Mouse (Mus musculus): ENCODE data around the gene Limch1.

Gene Limch1

DNA sequence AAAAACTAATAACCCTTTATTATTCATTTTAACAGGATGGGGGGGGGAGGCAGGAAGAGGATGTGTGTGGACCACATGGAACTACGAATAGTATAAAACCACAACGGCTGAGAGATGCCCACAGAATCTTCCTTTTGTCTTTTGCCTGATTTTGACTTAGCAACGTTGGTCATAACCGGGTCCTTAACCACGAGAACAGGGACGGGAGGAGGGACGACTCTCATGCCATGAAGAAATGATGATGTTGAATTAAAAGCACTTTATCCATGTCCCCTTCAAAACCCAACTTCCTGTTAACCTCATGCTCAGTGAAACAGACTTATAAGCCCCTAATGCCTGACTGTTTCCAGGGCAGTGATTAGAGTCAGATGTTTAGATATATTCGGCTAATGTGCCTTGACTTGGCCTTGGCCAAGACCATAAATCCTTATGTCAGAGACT is 41.0 kb downstream of the Limch1 start:
- DNase-seq = no peak

DNA sequence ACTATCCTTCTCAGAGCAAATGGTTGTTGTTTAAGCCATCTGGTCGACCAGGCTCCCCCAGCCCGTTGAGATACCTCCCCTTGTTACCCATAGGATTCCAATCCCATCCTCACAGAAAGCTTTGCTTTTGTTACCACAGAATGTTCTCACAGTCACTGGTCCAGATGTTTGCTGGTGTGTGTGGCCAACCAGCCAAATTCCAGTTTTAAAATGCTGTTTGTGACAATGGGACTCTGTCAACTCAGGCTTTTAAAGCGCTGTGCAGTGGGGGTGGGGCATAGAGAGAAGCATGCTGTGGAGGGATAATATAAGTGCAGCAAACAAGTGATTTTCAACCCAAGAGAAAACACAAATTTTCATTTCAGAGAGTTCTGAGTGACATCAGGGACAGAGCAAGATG is 43.4 kb downstream of the Limch1 start:
- peak in 1 of 2 experiments; percentile 63 for DNase-seq

DNA sequence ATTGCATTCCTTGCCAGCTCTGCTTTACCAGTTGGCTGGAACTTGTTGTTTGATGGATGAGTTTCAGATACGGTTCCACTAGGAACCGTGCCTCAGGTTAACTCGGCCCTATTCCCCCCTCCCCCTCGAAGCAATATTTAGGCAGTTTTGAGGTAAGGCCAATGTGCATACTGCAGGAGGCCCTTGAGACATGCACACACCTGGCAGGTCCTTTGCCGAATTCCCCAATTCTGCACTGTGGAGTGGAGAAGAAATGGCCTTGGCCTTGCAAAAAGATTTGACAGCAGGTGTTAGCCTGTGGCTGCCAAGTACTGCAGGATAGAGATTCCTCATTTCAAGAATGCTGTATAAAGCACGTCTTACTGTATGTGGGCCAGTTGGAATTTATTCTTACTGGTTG is 45.5 kb downstream of the Limch1 start:
- DNase-seq = no peak

DNA sequence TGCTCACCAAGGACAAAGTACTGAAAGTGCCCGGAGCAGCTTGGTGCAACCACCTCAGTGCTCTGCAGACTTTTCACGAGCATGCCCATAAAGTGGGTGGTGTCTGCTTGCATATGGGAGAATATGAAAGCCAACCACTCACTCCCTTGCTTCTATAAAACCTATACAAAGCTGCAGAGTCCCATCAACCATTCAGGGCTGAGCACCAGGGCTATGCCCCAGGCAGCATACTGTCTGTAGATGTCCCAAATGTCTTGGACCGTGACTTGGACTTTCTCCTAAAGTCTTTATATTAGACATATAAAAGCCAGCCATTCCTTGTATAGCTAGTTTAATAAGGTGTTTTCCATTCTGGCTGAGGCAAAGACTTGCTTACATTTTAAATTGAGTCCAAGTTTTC is 47.6 kb downstream of the Limch1 start:
- no peak for DNase-seq

DNA sequence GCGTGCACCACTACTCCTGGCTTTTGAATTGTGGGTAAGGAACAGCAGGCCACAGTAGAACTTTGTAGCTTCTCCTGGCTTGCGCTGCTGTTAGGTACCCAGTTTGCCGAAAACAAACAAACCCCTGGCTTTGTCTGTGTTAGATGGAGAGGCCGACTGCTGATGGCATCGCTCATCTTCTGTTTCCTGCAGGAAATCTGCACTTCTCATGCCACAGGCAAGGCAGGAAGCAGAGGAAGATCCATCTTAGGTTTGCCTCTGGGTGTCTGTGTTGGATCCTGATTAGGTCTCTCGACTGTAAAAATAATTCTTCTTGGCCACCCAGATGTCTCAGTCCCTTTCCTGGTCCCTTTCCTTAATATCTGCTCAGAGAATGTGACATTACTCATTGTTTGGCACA is 51.7 kb downstream of the Limch1 start:
- DNase-seq = peak; percentile 29 to 57

DNA sequence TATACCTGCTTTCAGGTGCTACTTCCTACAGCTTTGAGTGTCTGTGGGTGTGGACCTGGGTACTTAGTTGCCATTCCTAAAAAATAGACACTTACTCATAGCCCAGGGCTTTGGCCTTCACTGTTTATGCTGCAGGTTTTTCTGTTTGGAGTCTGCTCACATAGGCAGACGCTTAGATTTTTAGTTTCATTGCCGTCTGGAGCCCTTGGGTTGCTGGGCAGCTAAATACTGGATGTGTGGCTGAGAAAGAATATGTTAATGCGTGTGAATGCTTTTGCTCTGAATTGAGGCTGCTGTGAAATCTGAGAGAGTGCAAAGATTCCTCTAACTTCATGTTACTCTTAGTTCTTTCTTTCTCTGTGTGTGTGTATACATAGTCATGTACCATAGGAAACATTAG is 52.5 kb downstream of the Limch1 start:
- no peak for DNase-seq

DNA sequence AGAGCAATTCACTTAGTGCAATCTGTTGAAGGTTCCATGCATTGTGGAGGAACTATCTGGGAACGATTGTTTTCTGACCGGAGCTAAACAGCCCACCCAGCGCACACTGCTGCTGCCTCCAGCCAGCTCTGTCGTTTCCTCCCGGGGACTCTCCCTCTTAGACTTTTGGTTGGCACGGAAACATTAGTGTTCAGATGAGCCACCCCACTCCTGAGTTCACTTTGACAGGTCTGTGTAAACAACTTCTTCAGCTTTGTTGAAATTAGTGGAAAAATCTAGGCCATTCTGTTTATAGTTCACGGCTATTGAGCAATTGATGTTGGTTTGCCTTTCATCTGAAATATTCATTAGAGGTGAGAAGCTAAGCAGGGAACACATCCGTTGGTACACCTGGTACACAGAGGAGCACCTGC is 53.0 kb downstream of the Limch1 start:
- peak; percentile 62 to 78 for DNase-seq

DNA sequence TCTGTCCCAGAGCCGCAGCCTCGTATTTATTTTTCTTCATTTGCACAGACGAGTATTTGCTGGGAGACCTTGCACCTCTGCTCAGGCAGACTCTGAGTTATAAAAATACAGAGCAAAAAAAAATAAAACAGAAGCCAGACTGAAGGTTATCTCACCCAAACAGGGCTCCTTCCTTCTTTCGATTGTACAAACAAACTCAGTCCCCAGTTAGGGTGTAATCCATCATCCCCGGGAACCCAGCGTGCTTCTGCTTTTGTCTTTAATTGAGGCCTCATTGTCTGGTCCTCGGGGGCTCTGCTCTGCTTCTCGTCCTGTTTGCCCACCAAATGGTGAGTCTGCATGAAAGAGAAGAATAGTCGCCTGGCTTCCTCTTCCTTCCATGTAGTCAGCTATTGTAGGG is 54.6 kb downstream of the Limch1 start:
- DNase-seq = peak in 1 of 2 experiments; percentile 57

DNA sequence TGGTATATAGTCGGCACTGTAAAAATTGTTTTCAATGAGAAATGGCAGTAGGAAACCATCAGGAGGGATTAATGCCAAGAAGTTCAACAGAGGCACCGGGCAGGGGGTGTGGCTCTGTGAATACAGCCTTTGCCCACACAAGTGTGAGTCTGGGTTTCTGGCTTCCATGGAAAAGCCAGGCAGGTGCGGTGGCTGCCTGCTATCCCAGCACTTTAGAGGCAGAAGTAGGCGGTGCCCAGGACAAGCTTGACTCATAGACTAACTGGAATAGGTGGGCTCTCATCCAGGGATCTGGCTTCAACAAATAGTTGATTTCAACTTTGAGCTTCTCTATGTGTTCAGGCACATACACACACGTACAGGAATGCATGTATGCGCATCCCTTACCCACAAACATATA is 55.4 kb downstream of the Limch1 start:
- no peak for DNase-seq

DNA sequence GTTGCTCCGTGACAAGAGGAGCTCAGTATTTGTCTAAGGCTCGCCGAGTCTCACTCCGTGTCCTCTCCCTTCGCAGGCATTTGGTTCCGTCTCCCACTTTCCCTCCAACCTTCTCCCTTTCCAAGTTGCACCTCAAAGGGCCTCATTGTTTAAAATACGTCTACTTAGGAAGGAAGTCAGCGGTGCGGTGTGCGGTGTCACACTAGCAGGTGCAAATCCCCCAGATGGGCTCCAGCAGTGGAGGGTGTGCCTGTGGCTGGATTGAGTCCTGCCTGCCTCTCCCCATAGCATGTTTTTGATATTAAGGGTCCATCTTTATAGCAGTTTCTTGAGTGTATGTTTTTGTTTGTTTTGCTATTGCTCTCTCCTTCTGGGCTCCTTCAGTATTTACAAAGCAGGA is 56.6 kb downstream of the Limch1 start:
- no peak for DNase-seq

DNA sequence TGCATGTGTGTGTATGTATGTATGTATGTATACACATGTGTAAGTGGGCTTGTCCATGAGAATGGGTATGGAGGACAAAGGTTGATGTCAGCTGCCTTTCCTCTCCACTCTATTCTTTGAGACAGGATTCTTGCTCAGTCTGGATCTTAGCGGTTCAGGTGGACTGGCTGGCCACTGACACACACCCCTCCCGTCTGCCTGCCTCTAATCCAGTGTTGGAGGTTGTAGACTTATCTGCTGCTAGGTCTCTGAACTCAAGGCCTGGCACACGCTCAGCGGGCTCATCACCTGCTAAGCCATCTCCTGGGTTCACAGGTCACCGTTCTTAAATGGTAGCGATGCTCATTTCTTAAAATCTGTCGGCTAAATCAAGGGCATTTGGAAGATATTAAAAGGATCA is 60.7 kb downstream of the Limch1 start:
- DNase-seq = no peak

DNA sequence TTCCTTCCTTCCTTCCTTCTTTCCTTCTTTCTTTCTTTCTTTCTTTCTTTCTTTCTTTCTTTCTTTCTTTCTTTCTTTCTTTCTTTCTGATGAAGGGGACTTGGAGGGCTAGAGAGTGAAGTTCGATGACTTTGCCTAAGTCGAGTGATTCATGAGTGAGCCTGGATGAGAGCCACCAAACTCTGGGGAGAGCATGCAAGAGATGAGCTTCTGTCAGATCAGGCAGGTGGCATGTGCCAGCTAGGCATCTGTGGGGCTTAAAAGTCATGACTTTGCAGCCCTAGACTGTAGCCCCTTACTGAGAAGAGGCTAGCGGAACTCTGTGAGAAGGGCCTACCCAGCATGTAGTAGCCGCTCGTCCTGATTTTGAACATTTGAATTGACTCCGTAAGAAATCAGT is 62.1 kb downstream of the Limch1 start:
- DNase-seq = no peak

DNA sequence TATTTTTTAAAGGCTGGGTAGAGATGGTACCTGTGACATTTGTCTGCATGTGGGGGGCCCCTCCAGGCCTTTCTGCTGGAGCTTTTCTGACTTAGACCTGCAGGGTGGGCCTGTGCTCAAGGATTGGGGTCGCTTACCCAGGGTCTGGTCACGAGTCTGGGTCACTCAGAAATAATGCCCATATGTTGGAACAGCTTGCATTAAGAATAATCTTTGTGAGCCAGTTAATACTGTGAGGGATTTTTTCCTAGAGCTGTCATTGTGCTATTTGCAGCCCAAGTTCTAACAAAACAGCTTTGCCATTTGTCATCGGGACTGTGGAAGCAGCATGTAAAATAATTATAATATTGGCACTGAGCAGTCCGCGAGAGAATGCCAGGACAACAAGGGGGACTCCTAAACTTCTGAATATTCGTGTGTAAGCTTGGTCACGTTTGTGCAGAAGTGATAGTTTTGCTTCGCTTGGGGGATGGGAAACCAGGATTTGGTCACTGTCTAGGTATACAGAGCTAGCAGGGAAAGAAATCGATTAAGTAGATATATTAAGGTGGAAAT is 63.5 kb downstream of the Limch1 start:
- no peak for DNase-seq

DNA sequence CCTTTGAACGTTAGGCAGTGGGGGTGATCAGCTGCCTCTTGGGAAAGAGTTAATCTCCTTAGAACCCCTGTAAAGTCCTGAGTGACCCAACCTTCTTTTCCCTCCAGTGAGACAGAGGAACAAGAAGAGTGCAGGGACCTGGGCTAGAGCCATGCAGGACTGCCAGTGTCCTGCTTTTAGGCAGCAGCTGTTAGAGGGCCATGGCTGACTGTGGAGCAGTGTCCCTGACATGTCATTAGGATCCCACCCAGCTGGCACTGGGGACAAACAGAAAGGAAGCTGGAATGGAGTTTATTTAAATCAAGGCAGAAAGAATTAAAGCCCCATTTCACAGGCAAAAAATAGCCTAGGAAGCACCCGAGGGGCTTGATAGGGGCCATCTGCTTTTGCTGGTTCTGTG is 64.8 kb downstream of the Limch1 start:
- DNase-seq = peak; percentile 19 to 57

DNA sequence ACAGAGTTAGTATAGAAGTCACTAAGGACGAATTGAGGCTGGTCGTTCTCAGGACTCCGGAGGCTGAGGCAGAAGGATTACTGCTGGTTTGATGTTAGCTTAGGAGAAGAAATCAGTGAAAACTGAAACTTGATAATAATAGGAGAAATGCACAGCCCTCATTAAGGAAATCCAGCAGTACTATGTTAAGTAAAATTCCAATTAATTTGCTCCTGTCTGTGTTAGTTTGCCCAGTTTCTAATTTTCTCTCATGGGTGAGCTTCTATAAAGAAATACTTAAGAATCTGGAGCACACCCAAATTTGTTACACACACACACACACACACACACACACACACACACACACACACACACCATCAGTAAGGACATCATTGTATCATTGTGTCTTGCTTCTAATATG is 69.0 kb downstream of the Limch1 start:
- DNase-seq = no peak

DNA sequence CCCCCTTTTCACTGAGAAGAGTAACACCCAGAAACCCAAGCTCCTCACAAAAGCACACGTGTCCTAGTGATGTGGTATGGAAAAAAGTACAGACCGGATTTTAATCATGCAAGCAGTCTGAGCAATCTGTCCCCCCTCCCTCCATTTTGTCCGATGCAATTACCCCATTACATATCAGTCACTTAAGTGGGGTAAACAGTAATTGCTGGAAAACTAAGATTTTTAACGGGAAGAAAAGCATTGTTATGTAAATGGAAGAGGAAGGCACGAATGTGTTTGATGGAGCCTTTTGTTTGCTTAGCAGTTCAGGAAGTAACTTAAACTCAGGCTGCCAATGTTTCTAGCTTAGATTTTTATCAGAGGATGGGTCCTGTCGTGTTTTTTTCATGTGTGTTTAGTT is 70.2 kb downstream of the Limch1 start:
- no peak for DNase-seq

DNA sequence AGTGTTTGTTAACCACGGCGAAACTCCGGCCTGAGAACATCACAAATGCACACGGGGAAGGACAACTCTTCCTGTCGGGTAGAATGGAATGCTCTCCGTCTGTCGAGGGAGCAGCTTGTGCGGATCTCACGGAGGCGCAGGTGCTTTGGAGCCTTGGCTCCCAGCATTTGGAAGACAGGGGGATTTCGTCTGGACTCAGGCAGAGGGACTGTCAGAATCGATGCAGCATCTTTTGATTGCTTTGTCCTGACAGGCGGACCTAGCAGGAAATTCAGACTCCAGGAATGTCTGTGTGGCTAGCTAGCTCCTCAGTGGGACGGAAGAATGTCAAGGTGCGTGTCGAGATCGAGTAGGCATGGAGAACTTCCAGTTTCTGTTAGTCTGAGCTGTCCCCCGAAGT is 71.1 kb downstream of the Limch1 start:
- peak in 1 of 2 experiments; percentile 22 for DNase-seq

DNA sequence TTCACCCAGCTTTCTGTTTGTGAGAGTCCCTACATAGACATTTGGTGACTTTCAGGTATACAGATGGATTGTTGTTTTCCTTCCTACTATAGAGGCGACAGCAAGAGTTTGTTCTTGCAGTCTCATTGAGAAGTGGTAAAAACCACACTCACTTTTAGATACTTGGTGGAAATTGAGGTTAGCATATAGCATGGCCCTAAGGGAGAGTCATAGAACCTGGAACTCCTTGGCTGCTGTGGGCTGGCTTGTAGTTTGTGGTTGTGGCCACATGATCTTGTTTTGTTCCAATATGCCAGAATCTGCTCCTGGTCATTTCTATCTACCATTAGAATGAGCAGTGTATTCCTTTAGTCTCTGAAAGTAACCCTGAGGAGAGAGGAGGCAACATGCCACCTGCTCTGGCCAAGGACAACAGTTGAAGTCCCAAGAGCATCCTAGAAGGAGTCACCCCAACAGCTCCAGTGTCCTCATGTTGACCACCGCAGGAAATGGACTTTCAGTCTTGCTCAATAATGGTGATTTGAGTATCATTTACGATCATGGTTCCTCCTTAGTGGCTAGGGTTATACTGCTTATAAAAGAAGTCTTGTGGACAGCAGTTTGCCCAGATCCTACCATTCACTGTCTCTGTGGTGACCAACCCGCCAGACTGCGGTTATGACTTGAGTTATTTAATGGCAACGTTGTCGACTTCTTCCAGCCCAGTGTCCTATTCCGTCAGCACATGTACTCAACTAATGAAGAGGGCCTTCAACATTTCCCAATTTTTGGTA is 71.7 kb downstream of the Limch1 start:
- DNase-seq = no peak

DNA sequence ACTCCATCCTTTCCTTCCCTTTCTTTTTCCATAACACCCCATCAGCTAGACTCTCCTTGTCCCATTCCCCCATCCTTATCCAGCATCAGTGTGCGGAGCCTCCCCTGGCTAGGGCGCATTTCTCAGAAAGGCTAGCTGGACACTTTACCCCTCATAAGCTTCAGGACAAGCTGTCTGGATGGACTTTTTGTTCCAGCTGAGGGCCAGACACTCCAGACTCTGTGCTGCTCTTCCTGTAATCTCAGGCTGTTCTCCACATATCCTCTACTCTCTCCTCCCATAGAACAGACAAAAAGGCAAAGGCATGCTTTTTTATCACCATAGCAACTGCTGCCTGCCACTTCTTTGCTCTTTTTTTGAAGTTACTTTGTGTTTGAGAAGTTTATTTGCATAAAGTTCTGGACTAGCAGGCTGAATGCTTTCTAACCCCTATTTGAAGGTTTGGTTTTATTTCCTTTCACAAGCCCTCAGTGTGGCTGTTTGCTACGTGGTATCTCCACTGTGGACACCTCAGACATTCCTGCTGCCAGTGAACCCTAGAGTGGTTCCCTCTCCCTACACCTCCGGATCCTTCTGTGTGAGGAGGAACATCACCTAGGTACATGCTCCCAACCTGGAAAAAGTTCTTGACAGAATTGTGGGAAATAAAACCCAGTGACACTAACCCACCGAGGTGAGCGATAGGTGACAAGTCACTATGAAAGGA is 77.0 kb downstream of the Limch1 start:
- DNase-seq = no peak

DNA sequence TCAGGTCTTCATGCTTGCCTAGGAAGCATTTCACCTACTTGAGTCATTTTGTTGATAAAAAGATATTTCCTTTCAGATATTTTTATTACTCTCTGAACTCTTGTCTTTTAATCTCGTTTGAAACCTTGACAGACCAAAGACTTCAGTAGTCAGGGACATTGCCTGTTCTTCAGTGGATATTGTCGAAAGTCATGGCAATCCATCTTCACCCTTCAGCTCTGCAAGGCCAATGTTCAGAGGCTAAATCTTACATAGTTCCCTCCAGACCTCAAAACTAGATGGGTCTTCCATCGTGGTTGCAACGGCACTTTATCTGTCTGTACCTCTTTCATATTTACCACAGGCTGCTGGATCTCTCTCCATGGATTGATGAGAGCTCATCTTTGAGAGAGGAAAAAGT is 80.0 kb downstream of the Limch1 start:
- DNase-seq = no peak

DNA sequence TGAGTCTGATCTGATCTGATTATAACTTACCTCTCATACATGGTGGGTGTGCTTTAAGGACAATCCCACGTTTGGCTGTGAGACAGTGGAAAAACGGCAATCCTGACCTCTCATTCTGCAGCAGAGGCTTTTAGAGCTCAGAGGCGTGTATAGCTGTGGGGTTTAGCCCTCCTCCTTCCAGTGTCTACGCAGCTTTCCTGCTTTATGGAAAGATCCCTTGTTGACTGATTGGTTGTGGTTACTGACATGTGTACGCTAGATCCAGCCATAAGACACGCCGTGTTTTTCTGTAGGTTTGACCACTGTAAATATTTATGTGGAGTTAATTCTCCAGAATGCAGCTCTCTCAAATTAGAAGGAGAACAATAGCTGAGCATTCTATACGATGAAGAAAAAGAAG is 81.2 kb downstream of the Limch1 start:
- no peak for DNase-seq

DNA sequence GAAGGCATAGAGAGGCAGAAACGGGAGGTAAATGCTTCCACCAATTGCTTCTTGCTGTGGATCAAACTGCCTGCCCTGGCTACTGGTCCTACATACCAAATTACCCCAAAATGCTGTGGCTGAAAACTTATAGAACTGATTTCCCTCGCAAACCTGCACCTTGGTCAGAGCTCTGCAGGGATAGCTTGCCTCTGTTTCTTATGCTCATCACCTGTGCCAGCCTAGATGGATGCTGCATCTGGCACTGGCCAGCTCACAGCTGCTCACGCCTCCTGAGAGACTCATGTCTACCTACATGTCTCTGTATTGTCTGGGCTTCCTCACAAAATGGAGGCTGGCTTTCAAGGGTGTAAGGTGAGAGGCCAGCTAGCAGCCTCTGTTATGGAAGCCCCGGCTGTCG is 83.9 kb downstream of the Limch1 start:
- no peak for DNase-seq

DNA sequence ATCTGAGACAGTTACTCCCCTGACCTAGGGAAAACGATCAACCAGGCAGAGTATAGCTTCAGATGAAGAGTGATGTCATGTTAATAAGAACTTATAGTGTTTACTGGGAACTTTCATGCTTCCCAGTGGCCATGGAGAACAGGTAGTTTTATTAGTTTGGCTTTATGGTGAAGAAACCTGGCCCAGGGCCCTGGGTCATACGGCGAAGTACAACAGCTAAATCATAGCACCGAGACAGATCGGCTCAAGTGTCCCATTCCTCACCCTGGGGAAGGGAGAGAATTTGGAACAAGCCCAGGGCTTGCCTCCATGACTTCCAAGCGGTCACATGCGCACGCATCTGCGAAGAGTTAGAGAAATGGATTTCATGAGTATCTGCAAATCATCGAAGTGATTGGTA is 84.6 kb downstream of the Limch1 start:
- DNase-seq = no peak

DNA sequence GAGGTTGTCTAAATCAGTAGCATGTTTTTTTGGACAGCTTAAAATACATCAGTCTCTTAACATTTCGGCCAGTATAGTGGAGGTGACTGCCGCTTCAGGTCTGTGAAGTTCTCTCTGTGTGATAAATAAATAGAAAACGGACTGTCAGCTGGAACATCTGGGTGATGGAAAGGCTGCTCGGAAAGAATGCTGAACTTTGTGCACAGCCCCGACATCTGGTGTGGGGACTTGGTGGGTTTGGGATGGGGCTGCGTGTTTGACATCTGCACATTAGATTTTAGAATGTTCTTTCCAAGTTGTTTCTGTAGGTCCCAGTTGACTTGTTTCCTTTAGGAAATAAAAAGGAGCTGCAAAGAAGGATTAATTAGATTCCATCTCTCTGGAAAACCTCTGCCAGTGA is 89.1 kb downstream of the Limch1 start:
- DNase-seq = no peak

All from lung, postnatal 4 days (tissue).